Mouse (Mus musculus): Measurements from ENCODE around the gene Snx30. TPM values are rescaled to one million over a fixed set of nuclear protein-coding genes. Genes with fewer than 3 reads are reported as not detected.
A peak's percentile ranks its signal among the peaks of the same experiment; 100 is the strongest.

Snx30 gene
- total and polyA plus RNA-seq, 3 experiments = 0.90 to 6.6 (median 5.3) TPM

DNA sequence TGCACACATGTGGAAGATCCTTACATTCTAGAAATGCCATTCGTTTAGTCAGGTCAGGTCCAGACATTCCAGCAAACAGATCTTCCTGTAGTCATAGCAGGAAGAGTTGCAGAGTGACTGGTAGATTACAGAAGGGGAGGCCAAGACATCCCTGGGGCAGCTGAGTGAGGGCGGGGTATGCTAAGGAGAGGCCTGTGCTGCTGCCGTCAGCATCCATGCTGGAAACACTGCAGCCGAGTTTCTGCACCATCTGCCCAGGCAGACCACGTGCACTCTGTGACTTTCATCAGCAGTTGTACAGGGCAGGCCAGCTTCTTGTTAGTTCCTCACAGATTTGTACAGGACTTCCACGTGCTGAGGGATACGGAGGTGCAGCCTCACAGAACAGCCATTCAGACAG, 17.8 kb downstream of the Snx30 start:
- DNase-seq = no peak

DNA sequence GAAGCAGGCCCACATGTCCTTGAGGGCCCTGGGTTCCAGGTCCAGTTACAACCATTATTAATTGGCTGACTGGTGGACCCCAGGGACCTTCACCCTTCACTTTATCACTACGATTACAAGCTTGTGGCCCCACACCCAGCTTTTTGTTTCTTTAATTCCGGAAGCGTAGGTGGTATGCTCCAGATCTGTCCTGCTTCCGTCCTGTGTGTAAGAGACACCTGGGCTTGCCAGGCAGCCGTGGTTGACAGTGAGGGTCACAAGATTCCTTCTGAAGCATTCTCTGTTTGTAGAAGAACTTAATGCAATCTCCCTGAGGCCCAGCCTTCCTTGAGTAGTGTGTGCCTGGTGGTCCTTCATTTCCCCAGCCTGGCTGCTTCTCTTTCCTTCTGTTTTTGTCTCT, 19.2 kb downstream of the Snx30 start:
- no peak for DNase-seq

DNA sequence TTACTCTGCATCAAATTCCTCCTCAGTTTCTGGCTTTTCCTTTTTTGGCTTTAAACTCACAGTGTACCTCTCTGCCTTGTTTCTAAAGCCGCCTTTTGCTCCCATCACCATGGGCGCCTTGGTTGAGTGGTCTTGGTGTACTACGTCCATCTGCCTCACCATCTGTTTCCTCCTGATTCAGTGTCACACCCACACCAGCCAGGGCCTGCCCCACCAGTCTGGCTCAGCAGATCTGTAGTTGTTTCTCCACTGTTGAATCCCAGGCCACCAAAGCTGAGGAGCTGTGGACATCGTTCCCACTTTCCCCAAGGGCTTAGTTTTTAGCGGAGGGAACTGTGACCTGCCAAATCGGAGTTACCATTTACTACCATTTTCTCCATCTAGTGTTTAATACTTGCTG, 20.0 kb downstream of the Snx30 start:
- no peak for DNase-seq

DNA sequence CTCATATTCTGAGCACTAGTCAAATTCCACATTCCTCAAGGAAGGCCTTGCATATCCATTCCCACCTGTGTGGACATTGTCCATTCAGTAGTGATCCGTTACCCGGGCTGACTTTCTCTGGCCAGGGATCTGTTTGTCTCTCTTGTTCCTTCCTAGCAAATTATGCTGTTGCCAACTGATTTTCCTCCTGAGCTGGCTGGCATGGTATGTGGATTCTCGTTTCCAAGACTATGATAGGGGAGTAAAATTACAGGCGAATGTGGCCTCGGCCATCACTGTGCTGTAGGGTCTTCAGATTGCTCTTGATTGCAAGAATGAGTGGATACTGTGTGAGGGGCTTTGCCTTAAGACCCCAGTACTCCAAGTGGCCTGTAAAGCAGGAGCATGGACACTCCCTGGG, 20.7 kb downstream of the Snx30 start:
- DNase-seq = no peak

DNA sequence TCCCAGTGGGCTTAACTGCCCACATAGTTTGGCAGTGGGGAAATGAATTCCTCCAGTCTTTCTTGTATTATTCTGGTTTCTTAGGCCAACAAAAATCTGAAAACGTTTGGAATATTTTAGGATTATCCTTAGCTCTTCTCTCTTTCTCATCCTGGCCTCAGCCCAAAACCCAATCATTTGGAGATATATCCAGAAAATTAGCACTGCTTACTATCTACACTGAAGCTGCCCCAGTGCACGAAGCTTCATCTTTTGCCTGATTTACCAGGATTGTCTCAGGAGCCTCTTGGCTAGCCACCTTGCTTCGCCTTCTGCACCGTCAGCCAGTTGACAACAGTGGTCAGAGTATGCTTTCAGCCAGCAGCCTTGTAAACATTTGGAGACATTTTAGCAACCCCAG, 23.4 kb downstream of the Snx30 start:
- no peak for DNase-seq

DNA sequence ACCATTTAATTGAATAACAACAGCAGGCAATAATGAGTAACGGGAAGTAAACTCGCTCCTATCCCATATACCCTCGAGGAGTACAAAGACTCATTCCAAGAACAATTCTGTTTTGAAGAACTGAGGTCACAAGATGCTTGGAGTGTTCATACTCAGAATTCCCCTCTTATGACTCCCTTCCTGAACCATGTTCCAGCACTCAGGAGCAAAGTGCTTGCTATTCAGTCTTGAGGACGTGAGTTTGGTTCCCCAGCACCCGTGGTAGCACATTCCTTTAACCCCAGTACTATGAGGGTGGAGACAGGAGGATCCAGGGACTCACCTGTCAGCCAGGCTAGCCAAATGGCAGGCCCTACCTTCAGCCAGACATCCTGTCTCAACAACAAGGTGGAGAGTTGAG, 25.4 kb downstream of the Snx30 start:
- DNase-seq = no peak

DNA sequence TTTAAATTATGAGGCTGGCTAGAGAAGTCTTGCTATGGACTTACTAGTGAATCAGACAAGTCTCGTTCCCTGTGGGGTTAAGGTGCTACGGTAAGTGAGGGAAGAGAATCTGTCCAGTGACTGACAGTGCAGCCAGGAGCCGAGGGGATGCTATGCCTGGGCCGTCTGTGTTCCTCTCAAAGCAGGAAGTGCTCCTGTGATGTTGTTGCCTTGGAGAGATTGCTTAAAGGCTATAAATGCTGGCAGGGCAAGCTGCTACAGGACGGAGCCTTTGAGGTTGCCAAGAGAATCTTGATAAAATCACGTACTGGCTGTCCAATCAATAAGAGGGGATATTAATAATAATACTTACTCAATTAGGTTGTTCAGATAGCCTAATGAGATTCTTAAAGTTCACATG, 27.2 kb downstream of the Snx30 start:
- DNase-seq = no peak

DNA sequence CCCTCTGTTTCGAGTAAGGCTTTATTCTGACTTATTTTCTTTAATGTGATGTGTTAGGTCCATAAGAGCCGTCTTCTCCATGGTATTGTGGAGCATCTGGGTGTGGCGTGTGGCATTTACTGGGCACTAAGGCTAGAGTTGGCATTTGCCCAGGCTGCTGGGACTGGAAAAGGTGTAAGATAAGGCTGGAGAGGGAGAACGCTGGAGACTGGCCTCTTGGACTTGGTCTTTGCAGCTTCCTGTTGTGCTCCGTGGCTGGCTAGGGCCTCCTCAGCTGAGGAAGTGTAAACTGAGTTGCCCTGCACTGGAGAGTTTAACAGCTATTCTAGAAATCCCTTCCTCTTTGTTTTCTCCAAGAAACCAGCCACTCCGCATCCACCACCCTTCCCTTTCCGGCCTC, 32.0 kb downstream of the Snx30 start:
- DNase-seq = no peak

DNA sequence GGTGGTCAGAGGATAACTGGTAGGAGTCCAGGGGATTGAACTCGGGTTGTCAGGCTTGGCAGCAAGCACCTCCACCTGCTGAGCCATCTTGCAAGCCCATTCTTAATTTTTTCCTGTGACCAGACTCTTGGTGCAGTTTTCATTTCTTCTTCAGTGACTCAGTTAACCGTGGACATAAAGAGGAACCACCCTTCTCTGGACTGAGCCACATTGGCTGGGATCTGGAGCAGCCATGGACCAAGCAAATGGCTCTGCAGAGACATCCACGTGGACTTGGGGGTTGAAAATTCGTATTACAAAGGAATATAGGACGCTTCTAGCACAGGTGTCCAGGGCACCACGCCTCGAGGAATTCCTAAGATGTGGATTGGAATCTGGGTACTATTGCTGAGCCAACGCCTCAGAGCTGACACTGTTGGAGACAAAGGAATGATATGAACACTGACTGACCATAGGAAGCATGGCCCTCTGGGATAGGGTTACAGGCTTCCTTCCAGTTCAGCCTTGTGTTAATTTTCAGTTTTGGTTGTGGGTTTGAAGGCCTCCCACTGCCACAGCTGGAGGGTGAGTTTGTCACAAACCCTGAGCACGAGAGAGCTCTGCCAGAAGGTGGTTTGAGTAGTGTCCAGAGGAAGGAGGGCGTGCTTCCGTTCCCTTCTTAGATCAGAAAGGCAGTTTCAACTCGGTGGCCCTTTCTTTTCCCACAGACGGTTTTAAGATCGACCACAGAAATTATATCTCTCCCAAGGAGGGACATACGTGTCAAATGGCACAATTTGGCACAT, 39.0 kb downstream of the Snx30 start:
- no peak for DNase-seq

DNA sequence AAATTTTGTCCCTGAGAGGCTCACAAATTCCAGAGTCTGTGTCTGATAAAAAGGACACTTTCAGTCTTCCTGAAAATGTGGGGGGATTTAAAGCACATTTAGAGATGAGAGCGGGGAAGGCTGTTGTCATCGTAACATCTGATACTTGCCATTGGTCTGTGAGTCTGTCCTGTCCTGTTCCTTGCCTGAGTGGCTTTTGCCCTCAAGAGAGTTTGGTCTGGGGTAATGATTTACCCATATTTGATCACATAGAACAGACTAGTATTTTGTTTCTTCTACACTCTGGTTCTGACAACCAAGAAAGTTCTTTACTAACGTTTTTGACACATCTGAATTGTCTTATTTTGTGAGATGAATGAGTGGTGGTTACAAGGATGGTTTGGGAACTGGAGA, 39.6 kb downstream of the Snx30 start:
- no peak for DNase-seq

DNA sequence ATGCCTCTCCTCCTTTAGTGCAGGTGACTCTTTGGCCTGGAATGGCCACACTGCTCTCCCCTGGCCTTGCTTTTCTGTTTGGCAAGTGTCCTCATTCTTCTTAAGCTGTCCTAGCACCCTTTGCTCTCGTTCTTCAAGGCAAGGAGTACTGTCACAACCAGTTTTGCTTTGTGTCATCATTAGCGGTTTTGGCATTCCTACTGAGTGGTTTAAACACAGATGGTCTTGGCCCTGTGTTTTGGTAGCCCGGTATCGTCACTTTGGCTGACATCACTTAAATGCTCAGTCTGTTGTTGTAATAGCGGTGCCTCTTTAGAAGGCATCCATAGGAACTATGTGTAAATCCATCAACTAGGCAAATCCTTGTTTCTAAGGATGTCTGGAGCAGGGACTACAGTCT, 41.8 kb downstream of the Snx30 start:
- DNase-seq = no peak

DNA sequence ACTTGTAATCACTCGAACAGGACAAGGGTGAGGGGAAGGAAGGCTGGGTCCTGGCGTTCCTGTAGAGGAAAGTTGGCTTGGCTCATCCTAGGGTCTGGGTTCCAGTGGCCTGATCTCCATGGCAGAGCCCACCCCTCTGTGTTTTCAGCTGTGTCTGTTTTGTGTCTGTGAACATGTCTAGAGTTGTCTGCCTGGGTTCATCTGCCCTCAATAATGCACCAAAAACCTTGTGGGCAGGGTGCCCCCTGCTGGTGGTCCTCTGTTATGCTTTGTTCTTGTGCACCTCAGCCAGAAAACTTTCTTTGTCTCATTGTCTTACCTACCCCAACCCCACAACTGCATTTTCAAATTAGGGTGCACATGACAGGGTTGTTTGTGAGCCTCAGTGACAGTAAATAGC, 44.5 kb downstream of the Snx30 start:
- peak; percentile 70 for DNase-seq

DNA sequence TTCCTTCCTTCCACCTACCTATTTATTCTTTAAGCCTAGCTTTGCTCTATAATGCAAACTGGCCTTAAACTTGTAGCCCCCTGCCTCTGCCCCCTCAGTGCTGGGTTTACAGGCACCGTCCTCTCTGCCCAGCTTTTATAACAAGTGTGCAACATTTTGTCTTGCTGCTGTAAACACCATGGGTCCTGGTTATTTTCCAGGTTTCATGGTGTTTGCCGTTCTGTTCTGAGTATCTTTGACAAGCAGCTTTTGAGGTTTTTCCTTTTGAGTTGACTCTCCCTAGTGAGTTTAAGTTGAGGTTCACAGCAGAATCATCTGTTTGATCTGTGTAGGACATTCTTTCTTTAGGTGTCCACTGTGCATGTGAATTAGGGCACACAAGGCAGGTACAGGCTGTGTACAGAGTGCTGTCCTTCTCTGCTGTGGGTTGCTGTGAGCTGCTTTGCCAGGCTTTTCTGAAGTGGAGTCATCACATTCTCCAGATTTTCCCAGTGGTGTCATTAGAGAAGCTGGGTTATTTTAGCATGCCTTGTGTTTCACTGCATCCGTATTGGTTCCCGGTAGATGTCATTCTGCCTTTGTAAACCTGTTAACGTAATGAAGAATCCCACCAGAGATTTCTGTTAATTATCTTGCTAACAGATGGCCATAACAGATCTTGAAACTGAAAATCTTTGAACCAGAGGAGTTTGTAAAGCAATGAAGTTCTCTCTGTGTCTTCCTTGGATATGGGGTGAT, 45.4 kb downstream of the Snx30 start:
- no peak for DNase-seq

DNA sequence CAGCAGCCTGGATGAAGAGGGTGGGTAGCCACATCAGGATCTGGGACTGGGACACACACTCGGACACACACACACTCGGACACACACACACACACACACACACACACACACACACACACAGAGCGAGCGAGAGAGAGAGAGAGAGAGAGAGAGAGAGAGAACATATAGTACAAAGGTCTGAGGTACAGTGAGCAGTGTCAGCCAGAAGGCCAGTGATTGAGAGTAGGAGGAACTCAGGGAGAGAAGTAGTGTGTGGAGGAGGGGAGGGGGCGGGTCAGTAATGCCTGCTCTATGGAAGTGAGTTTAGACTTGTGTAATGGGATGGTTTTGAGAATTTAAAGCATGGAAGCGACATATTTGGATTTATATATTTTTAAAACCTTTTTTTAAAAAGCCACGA, 47.5 kb downstream of the Snx30 start:
- no peak for DNase-seq

DNA sequence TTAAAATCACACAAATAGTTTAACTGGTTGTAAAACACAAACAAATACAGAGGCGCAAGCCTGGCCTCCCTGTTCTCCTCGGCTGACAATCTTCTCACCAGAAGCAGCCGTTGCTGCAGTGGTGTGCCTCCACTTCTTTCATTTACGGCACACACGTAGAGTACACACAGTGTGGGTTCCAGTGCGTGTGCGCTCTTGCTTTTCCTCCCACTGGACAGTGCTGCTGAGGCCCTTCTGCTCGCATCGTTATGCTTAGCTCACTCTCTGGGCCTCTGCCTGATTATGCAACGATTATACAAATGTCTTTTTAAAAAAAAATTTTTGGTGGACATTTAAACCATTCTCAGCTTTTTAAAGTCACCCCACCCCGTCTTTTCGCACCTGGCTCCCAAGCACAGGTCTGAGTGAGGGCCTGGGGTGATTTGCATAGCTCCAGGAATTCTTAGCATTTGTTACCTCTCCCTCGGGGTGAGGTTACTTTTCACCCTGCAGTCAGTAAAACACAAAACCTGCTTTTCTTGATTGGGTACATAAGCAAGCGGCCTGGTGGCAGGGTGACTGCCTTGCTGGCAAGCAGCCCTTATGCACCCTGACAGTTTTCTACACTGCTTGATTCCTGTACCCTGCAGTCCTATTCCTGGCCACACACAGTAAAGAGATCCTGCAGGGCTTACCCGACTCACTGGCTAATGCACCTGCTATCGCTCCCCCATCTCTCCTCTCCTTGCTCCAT, 54.2 kb downstream of the Snx30 start:
- no peak for DNase-seq

DNA sequence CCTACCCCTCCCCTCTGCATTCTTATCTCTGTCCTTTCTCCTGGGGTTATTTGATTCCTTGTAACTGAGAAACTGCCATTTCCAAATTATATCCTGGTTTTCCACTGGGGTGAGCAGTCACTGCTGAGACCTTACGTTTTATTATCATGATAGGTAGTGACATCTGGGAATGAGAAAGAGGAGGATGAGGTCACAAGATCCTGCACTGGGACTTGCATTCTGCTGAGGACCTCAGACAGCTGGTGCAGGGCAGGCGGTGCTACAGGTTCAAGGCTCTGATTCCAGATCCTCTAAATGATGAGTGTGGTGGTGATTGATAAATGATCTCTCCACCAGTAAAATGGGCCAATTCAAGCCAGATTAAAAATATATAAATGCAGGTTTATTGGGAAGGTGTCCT, 54.8 kb downstream of the Snx30 start:
- no peak for DNase-seq

DNA sequence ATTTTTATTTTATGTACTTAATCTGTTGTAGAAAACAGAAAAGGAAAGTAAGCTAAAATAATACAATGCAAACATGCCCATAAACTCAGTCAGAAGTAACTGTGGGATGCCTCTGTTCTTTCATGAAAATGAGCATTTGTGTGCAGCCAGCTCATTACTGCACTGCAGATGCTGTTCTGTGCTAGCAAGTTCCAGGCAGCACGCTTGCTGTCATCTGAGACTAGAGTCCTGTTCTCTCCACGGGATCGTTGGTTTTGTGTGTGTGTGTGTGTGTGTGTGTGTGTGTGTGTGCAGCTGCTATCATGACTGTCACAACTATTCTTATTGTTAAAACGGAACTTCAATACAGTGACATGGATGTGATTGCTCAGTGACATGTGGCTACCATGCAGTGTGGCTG, 56.2 kb downstream of the Snx30 start:
- DNase-seq = no peak

DNA sequence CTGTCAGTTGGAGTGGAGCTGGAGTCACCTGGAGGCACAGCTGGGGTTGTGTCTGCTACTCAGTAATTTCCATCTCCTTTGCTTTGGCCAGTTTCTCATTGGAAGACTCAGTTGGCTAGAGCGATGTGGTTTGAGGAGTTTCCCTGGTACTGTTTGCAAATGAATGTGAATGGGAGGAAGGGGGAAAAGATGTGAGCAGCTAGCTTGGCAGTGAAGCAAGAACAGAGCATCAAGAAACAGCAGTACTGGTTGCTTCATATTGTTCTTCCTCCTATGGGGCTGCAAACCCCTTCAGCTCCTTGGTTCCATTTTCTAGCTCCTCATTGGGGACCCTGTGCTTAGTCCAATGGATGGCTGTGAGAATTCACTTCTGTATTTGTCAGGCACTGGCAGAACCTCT, 56.7 kb downstream of the Snx30 start:
- no peak for DNase-seq

DNA sequence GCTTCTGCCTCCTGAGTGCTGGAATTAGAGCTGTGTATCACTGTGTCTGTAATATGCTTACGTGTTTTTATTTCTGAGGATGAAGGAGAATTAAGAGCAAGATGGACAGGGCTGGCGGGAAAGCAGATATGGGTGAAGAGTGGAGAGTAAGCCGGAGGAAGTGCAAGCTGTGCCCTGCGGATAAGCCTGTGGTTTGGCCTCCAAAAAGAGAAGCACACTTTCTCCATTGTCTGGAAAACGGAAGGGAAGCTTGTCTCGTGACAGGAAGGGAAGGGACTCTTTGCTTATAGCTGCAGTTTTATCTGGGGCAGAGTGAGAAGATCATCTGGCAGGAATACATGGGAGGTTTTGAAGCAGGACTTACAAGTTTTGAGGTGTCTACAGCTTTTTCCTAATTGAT, 58.2 kb downstream of the Snx30 start:
- peak; percentile 11 for DNase-seq

DNA sequence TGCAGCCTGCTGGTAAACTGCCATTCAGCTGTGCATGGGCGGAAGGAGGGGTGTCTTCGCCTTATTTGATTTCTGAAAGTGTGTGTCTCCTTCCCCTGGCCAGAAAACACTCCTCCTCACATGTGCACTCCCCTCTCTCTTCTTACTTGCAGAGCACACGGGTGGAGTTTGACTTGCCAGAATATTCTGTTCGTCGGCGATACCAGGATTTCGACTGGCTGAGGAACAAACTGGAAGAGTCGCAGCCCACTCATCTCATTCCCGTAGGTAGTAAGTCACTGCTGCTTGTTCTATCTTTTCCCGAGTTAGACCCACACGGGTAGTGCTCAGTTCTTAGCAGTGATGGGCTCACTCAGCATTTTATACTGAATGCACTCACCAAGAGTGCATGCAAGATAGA, 62.4 kb downstream of the Snx30 start:
- DNase-seq = no peak

DNA sequence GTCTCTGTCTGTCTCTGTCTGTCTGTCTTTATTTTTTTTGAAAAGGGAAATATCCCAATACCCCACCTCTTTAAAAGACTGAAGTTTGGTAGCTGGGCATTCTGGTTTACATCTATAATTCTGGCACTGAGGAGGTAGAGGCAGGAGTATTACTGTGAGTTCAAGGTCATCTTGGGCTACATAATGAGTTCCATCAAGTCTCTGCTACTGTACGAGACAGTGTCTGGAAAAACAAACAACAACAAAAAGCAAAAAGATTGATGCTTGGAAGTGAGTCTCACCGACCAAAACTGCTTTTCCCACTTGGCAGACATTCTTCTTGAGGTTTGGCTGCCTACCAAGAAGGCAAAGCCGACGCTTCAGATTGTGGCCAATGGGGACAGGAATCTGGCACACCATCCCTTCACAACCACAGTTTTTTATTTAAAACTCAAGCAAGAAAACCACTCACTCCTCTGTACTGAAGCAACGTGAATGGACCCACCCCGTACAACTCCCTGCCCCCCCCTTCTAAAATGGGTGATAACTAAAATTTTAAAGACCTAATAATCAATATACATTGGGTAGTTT, 63.9 kb downstream of the Snx30 start:
- DNase-seq = peak; percentile 58

DNA sequence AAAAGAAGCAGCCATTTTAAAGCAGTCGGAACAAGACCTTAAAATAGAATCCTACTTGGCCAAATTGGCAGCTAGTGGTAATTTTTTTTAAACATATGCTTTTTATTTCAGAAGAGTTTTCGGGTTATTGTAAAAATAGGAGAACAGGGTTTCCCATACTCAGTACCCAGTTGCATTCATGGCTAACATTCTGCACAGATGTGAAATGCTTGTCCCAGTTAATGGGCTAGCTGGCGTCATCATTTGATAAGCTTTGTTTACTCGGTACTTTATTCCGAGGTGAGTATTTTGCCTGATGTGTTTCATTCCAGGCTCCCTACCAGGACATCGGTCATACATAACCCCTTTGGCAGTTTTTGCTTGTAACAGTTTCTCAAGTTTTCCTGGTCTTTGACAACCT, 64.8 kb downstream of the Snx30 start:
- DNase-seq = no peak
